Mouse (Mus musculus) cerebellum, postnatal 14 days (tissue): ENCODE measurements around the gene Lhfp.
A peak's percentile ranks its signal among the peaks of the same experiment; 100 is the strongest.
"Not testable (repeated sequence)": the region's sequence is repeated elsewhere in the genome, so short reads cannot be mapped to it uniquely, and the experiment has no call there.

Experiments
- DNase-seq, 2 experiments: peaks; one replicate each; pipeline ENCODE4 v3.0.0; 2021; ENCODE audit warnings: mixed read lengths in 2 of 2

Gene Lhfp

GRCm38 (mm10) chr3:53101711-53102110 is 60.4 kb downstream of the Lhfp start:
- DNase-seq: no peak

- DNase-seq: no peak
Measured at GRCm38 (mm10) chr3:53102131-53102756, 60.9 kb downstream of the Lhfp start.

- no peak for DNase-seq
Measured at GRCm38 (mm10) chr3:53102757-53103153, 61.4 kb downstream of the Lhfp start.

- DNase-seq: peak; percentile 35 to 56
Measured at GRCm38 (mm10) chr3:53108594-53109373, 67.5 kb downstream of the Lhfp start.

GRCm38 (mm10) chr3:53109879-53110278 is 68.6 kb downstream of the Lhfp start:
- DNase-seq: no peak

GRCm38 (mm10) chr3:53112048-53112447 is 70.7 kb downstream of the Lhfp start:
- peak in 1 of 2 experiments; percentile 22 for DNase-seq

GRCm38 (mm10) chr3:53118755-53119154 is 77.4 kb downstream of the Lhfp start:
- DNase-seq: not testable (repeated sequence)

- no peak for DNase-seq
Measured at GRCm38 (mm10) chr3:53119978-53120377, 78.7 kb downstream of the Lhfp start.

GRCm38 (mm10) chr3:53125495-53125894 is 84.2 kb downstream of the Lhfp start:
- no peak for DNase-seq

GRCm38 (mm10) chr3:53138785-53139184 is 97.5 kb downstream of the Lhfp start:
- no peak for DNase-seq

GRCm38 (mm10) chr3:53139205-53139604 is 97.9 kb downstream of the Lhfp start:
- DNase-seq: no peak

- DNase-seq: no peak
Measured at GRCm38 (mm10) chr3:53139642-53140041, 98.3 kb downstream of the Lhfp start.

- peak; percentile 47 to 65 for DNase-seq
Measured at GRCm38 (mm10) chr3:53142528-53142927, 101.2 kb downstream of the Lhfp start.

GRCm38 (mm10) chr3:53145526-53145925 is 104.2 kb downstream of the Lhfp start:
- DNase-seq: peak in 1 of 2 experiments; percentile 61

- no peak for DNase-seq
Measured at GRCm38 (mm10) chr3:53145946-53146345, 104.6 kb downstream of the Lhfp start.

GRCm38 (mm10) chr3:53147001-53147400 is 105.7 kb downstream of the Lhfp start:
- no peak for DNase-seq

- peak; percentile 30 to 71 for DNase-seq
Measured at GRCm38 (mm10) chr3:53148751-53149150, 107.4 kb downstream of the Lhfp start.

- peak; percentile 72 to 88 for DNase-seq
Measured at GRCm38 (mm10) chr3:53149625-53150320, 108.4 kb downstream of the Lhfp start.

GRCm38 (mm10) chr3:53151081-53151480 is 109.8 kb downstream of the Lhfp start:
- no peak for DNase-seq

GRCm38 (mm10) chr3:53151607-53152006 is 110.3 kb downstream of the Lhfp start:
- DNase-seq: no peak

GRCm38 (mm10) chr3:53161963-53162362 is 120.6 kb downstream of the Lhfp start:
- no peak for DNase-seq

GRCm38 (mm10) chr3:53165281-53165680 is 124.0 kb downstream of the Lhfp start:
- DNase-seq: peak; percentile 64 to 80

GRCm38 (mm10) chr3:53166001-53166400 is 124.7 kb downstream of the Lhfp start:
- DNase-seq: no peak

GRCm38 (mm10) chr3:53169486-53169885 is 128.2 kb downstream of the Lhfp start:
- DNase-seq: no peak
